Mouse (Mus musculus) heart, embryonic 14.5 days (tissue): ENCODE results near the gene L2hgdh. TPM values are rescaled to one million over a fixed set of nuclear protein-coding genes. Genes with fewer than 3 reads are reported as not detected.

Experiments
- ATAC-seq: fragments of 200-750 bp; cut with Nextera tagmentation; 2 replicates; pipeline ENCODE4 v1.8.0; 2017; ENCODE audit warnings: low read depth, moderate TSS enrichment; ENCODE audit not compliant: insufficient number of reproducible peaks, insufficient read depth, low FRiP score
- H3K27ac ChIP-seq, 2 experiments: fragments of 200-500 bp in 1 of 2; fragments of 300-500 bp in 1 of 2; sonication (generic) in 1 of 2; replicated peaks in 1 of 2; 2 replicates each; pipeline ENCODE4 v1.5.1; 2012 to 2014; ENCODE audit warnings: low read depth in 2 of 2, low read length in 2 of 2, control low read depth in 1 of 2, mild to moderate bottlenecking in 1 of 2, mixed read lengths in 1 of 2; ENCODE audit not compliant: control insufficient read depth in 1 of 2, insufficient read depth in 1 of 2
- H3K27me3 ChIP-seq: fragments of 300-500 bp; sonication (generic); 2 replicates; pipeline ENCODE4 v1.6.1; 2014; ENCODE audit warnings: mild to moderate bottlenecking, low read length, control low read depth; ENCODE audit not compliant: control insufficient read depth, insufficient read depth
- H3K36me3 ChIP-seq: fragments of 300-500 bp; sonication (generic); 2 replicates; pipeline ENCODE4 v1.6.1; 2014; ENCODE audit warnings: mild to moderate bottlenecking, control low read depth, low read length, mixed read lengths; ENCODE audit not compliant: control insufficient read depth, insufficient read depth
- H3K4me1 ChIP-seq, 2 experiments: fragments of 200-500 bp in 1 of 2; fragments of 300-500 bp in 1 of 2; sonication (generic) in 1 of 2; 2 replicates each; pipeline ENCODE4 v1.6.1; 2012 to 2014; ENCODE audit warnings: low read length in 2 of 2, control low read depth in 1 of 2, mixed read lengths in 1 of 2; ENCODE audit not compliant: control insufficient read depth in 2 of 2, insufficient read depth in 2 of 2
- H3K4me2 ChIP-seq: fragments of 300-500 bp; sonication (generic); 2 replicates; pipeline ENCODE4 v1.6.1; 2014; ENCODE audit warnings: mild to moderate bottlenecking, low read length
- H3K4me3 ChIP-seq, 2 experiments: fragments of 200-500 bp in 1 of 2; fragments of 300-500 bp in 1 of 2; sonication (generic) in 1 of 2; 2 replicates each; pipeline ENCODE4 v1.5.1; 2012 to 2014; ENCODE audit warnings: low read length in 2 of 2, mild to moderate bottlenecking in 2 of 2, control low read depth in 1 of 2, low read depth in 1 of 2, moderate library complexity in 1 of 2; ENCODE audit not compliant: control insufficient read depth in 1 of 2, insufficient read depth in 1 of 2
- H3K9ac ChIP-seq: fragments of 300-500 bp; sonication (generic); 2 replicates; pipeline ENCODE4 v1.6.1; 2014; ENCODE audit warnings: mild to moderate bottlenecking, low read length
- H3K9me3 ChIP-seq: fragments of 300-500 bp; sonication (generic); 2 replicates; pipeline ENCODE4 v1.6.1; 2016; ENCODE audit warnings: low read length, control low read depth; ENCODE audit not compliant: control insufficient read depth
- WGBS: fragments of 180-500 bp; shearing (Covaris S2); extraction: QIAGEN DNeasy Blood & Tissue Kit; methylation state at CpG from one replicate; pipeline ENCODE4 v1.1.7; 2014; 5-methylcytosine and 5-hydroxymethylcytosine counted together
- polyA plus RNA-seq: library from polyadenylated mRNA; unstranded; fragments of >200 nt; fragmentation: Nextera tagmentation; extraction: Ambion mirVana; gene quantifications from 2 replicates; pipeline ENCODE4 v1.2.1, GENCODE M21; 2014

L2hgdh gene
- polyA plus RNA-seq, 1 experiment from 2014 or later: 15.9 TPM

DNA sequence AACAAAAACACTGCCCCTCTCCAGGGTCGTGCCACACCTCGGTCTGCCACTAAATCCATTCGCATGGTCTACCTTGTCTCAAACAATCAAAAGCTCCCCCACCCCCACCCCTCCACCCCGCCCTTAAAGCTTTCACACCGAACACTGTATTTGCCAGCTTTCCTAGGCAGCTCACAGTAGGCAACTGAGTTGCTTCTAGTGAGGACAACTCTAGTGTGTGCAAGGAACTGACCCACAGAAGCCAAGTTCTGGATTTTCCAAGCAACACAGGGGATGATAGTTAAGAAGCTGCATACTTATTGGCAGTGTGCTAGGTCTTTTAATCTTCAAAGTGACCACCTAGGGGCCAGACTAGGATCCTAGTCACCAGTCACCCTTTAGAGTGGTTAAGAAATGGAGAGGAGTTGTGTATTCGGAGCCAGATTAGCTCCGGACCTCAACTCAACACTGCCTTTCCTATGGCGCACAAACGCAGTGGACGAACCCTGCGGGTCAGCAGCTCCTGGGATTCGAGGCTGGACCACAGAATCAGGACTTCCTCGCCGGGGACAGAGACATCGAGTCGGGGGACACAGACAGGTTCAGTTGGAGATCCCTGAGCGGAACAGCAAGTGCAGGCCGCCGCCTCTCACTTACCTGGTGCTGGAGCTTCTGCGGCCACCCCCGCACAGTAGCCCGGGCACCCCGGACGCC, 509 bp downstream of the L2hgdh start:
- Histone ChIP-seq H3K27me3 (no peaks in the 10 kb centered on the region), H3K27ac (peak overlapping the region; percentile 4 to 30; a peak in 1 of 4 replicates), H3K9me3 (peaks cover 6% of the 10 kb centered on the region; the same call in 1 of the 2 replicates), H3K4me1 (peaks cover 4 to 16% of the 10 kb centered on the region in 2 experiments; a peak in 3 of 4 replicates), H3K9ac (peak overlapping the region; percentile 79), H3K4me2 (peak overlapping the region; percentile 94), H3K36me3 (peaks cover 13% of the 10 kb centered on the region; the same call in 1 of the 2 replicates), H3K4me3 (peak overlapping the region; percentile 73 to 79)
- 7% methylated on average over 24 of the region's 24 CpGs for WGBS
- peak; percentile 19 for ATAC-seq

DNA sequence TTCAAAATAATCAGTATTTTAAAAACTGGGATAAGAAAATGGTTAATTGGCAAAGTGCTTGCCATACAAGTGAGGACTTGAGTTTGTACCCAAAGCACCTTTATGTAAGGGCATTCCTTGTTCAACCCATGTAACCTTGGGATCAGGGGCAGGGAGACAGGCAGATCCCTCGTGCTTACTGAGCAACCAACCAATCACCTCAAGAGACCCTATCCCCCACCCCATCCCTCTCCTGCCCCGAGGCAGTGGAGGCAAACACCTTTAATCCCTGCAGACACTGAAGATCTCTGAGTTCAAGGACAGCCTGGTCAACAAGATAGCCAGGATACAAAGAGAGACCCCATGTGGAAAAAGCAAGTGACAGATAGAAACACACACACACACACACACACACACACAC, 1.3 kb downstream of the L2hgdh start:
- H3K4me3 ChIP-seq: no peak overlapping the region
- ATAC-seq: no peak
- WGBS: 65% methylated on average over 2 of the region's 2 CpGs
- no peak overlapping the region for H3K27ac ChIP-seq
- no peak overlapping the region for H3K9ac ChIP-seq
- H3K36me3 ChIP-seq: peaks cover 13% of the 10 kb centered on the region; the same call in 1 of the 2 replicates
- peaks cover 8% of the 10 kb centered on the region; the same call in 1 of the 2 replicates for H3K9me3 ChIP-seq
- H3K27me3 ChIP-seq: no peaks in the 10 kb centered on the region
- H3K4me1 ChIP-seq: peaks cover 4 to 16% of the 10 kb centered on the region in 2 experiments; a peak in 3 of 4 replicates
- peak overlapping the region; percentile 94 for H3K4me2 ChIP-seq

DNA sequence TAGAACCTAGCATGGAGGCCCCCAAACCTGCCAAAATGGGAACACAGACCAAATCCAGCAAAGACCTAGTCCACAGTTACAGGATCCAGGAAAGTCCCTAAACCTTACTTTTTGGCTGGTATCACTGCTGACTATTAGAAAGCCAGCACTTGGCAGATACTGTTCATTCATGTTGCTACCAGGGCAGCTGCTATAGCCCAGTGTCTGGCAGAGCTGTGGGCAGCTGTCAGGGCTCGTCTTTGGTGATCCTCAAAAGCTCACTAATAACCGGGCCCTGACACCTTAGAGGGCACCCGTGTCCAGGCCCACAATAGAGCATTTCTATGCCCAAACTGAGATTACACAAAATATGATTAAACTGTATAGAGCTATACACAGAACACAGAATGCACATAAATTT, 1.8 kb downstream of the L2hgdh start:
- no peak overlapping the region for H3K9ac ChIP-seq
- no peak overlapping the region for H3K4me3 ChIP-seq
- no peak for ATAC-seq
- peaks cover 4 to 16% of the 10 kb centered on the region in 2 experiments; a peak in 3 of 4 replicates for H3K4me1 ChIP-seq
- no peak overlapping the region for H3K27ac ChIP-seq
- H3K27me3 ChIP-seq: no peaks in the 10 kb centered on the region
- WGBS: 87% methylated on average over 3 of the region's 3 CpGs
- H3K36me3 ChIP-seq: peaks cover 15% of the 10 kb centered on the region; the same call in 1 of the 2 replicates
- H3K9me3 ChIP-seq: peaks cover 8% of the 10 kb centered on the region; the same call in 1 of the 2 replicates
- H3K4me2 ChIP-seq: no peak overlapping the region

DNA sequence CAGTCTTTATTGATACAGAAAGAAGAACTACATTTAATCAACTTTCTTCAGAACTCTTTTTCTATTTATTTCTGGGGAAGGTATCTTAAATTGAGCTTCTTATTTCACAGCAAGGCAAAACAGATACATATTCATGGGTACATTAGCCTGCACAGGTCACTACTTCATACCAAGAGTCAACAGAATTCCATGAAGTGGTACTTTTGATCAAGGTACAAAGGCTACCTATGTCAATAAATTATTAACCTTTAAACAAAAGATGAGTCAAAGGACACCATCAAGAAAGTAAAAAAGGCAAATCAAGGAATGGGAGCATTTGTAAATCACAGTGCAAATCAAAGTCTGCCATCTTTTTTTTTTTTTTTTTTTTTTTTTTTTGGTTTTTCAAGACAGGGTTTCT, 11.0 kb downstream of the L2hgdh start:
- H3K4me3 ChIP-seq: no peak overlapping the region
- no peaks in the 10 kb centered on the region for H3K27me3 ChIP-seq
- no peak overlapping the region for H3K4me2 ChIP-seq
- no peak overlapping the region for H3K9ac ChIP-seq
- ATAC-seq: no peak
- 0 out of 2 replicates have a peak, but pooled peaks cover 3% of the 10 kb centered on the region for H3K9me3 ChIP-seq
- 0 out of 2 replicates have a peak, but pooled peaks cover 5% of the 10 kb centered on the region for H3K36me3 ChIP-seq
- no peaks in the 10 kb centered on the region for H3K4me1 ChIP-seq
- H3K27ac ChIP-seq: no peak overlapping the region

DNA sequence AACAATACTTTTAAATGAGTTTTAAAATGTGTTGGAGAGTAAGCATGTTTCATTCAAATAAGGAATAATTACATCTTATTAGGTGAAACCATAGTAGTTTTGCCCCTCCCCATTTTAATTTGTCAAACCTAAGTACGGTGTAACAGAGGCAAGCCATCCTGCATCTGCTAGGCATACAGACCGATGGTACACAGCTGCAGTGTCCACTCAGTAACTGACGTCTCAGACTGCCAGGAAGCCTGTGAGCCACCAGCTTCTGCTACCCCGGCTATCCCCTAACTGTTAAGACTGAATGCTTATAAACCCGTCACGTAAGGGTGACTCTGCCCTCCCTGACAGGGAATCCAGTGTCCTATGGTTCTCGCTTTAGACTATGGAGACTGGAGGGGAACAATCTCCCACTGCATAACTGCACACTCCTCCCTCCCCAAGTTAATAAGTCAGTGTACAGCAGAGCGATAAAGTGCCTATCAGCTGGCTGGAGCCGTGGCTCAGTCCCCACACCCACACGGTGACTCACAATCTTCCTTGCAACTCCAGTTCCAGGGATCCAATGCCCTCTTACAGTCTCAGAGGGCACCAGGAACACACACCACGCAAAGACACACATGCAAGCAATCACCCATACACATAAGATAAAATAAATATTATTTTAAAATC, 19.7 kb downstream of the L2hgdh start:
- Histone ChIP-seq H3K9me3 (no peaks in the 10 kb centered on the region), H3K36me3 (peaks cover 7% of the 10 kb centered on the region; the same call in 1 of the 2 replicates), H3K4me1 (no peaks in the 10 kb centered on the region), H3K27ac (no peak overlapping the region), H3K4me3 (no peak overlapping the region), H3K9ac (0 out of 2 replicates have a peak overlapping the region, but pooled peaks have one; percentile 1), H3K4me2 (0 out of 2 replicates have a peak overlapping the region, but pooled peaks have one; percentile 7), H3K27me3 (no peaks in the 10 kb centered on the region)
- ATAC-seq: no peak
- WGBS: 59% methylated on average over 11 of the region's 11 CpGs

DNA sequence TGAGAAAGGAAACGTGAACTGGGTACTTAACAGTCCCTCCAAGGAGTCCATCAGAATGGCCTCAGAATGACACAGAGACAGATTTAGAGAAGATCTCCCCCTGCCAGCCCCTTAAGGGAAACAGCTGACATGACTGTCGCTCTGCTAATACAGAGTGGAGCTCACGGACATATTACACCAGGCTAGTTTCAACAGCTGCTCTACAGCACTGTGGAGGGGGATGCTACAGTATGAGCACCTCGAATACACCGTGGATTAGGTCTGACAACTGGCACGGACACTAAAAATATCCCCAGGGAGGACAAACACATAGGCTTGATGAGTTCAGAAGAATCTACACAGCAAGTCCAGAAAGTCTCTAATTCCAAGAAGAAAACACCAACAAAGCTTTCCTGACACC, 26.3 kb downstream of the L2hgdh start:
- Histone ChIP-seq H3K4me1 (no peaks in the 10 kb centered on the region), H3K9ac (no peak overlapping the region), H3K27ac (no peak overlapping the region), H3K9me3 (no peaks in the 10 kb centered on the region), H3K27me3 (no peaks in the 10 kb centered on the region), H3K36me3 (peaks cover 5% of the 10 kb centered on the region; the same call in 1 of the 2 replicates), H3K4me3 (no peak overlapping the region), H3K4me2 (no peak overlapping the region)
- whole genome bisulfite sequencing: 75% methylated on average over 6 of the region's 6 CpGs
- no peak for ATAC-seq

DNA sequence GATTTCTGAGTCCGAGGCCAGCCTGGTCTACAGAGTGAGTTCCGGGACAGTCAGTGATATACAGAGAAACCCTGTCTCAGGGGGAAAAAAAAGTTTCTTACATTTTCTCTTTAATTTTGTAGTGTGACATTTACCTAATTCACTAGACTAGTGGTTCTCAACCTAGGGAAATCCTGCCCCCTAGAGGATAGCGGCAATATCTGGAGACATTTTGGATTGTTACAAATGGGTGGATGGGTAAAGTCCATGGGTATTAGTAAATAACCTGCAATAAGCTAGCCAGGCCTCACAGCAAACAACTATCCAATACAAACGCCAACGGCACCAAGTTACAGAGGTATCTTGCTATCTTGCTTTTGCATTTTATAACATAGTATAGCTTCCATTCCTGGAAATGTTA, 27.9 kb downstream of the L2hgdh start:
- Histone ChIP-seq H3K9me3 (no peaks in the 10 kb centered on the region), H3K4me2 (no peak overlapping the region), H3K27ac (no peak overlapping the region), H3K27me3 (no peaks in the 10 kb centered on the region), H3K4me1 (no peaks in the 10 kb centered on the region), H3K4me3 (no peak overlapping the region), H3K9ac (no peak overlapping the region), H3K36me3 (peaks cover 4% of the 10 kb centered on the region; the same call in 1 of the 2 replicates)
- ATAC-seq: no peak
- 77% methylated on average over 5 of the region's 5 CpGs for WGBS
